ENCODE assay signal across 15 mouse cellular contexts in genomic region chr14:75771101-75771501, GRCm38 (mm10). TPM values are rescaled to one million over a fixed set of nuclear protein-coding genes. Genes with fewer than 3 reads are reported as not detected.
DNase-seq lines count a peak whose midpoint lies in the region; ATAC-seq and TF ChIP-seq lines count a peak whose summit lies in the region.
"Had no signal": no experiment of that assay in that cellular context is flagged by ENCODE, and none has a peak within 500 bp of the region (broad histone marks: within the 10 kb centered on the region; RNA-seq: fewer than 3 reads in every experiment).

No protein-coding gene starts in this region.

- WGBS in thymus, adult 2 months, result 94% methylated on average over 8 of the region's 8 CpGs
- WGBS in kidney, embryonic 16.5 days, result 77% methylated on average over 8 of the region's 8 CpGs
- WGBS in stomach, postnatal 0 days, result 71% methylated on average over 8 of the region's 8 CpGs
- WGBS in embryonic facial prominence, embryonic 10.5 days, result 90% methylated on average over 8 of the region's 8 CpGs

- peaks cover 9% of the 10 kb centered on the region for H3K4me1 ChIP-seq in thymus, adult 2 months (replicated peaks; ENCODE audit: control insufficient read depth, insufficient read depth, low read length)
- H3K4me1 ChIP-seq in kidney, embryonic 16.5 days (ENCODE audit: insufficient read depth, low read length), result peaks cover 26% of the 10 kb centered on the region
- no peaks in the 10 kb centered on the region for H3K4me1 ChIP-seq in stomach, postnatal 0 days (replicated peaks; ENCODE audit: control insufficient read depth, insufficient read depth)
- 0 out of 2 replicates have a peak, but pooled peaks cover 3% of the 10 kb centered on the region for H3K4me1 ChIP-seq in embryonic facial prominence, embryonic 10.5 days
- H3K4me1 ChIP-seq: limb, embryonic 13.5 days; stomach, embryonic 15.5 days had no signal

- no peak for TF ChIP-seq EP300 in stomach, postnatal 0 days (optimal IDR thresholded peaks at IDR 0.05)

- no peak for TF ChIP-seq POLR2A in thymus, adult 2 months (IDR thresholded peaks at IDR 0.05; ENCODE audit: control insufficient read depth, extremely low read depth, insufficient read depth, low read length, poor library complexity)

- H3K9ac ChIP-seq in kidney, embryonic 16.5 days (replicated peaks; ENCODE audit: low read length), result no peak overlapping the region
- no peak overlapping the region for H3K9ac ChIP-seq in stomach, postnatal 0 days (ENCODE audit: low read length)
- H3K9ac ChIP-seq: limb, embryonic 13.5 days; midbrain, embryonic 13.5 days; stomach, embryonic 15.5 days had no signal

- no peak for ATAC-seq in CD4-positive, CD25-positive, alpha-beta regulatory T cell, adult 4 months
- no peak for ATAC-seq in kidney, embryonic 16.5 days (ENCODE audit: low FRiP score, low TSS enrichment)
- no peak for ATAC-seq in stomach, postnatal 0 days (ENCODE audit: low FRiP score, low TSS enrichment)
- ATAC-seq: forebrain, embryonic 14.5 days; midbrain, embryonic 13.5 days had no signal

- H3K36me3 ChIP-seq in thymus, adult 2 months (ENCODE audit: control insufficient read depth, insufficient read depth, low read length), result peaks cover 4% of the 10 kb centered on the region
- peaks cover 21% of the 10 kb centered on the region for H3K36me3 ChIP-seq in kidney, embryonic 16.5 days (ENCODE audit: insufficient read depth, low read length)
- H3K36me3 ChIP-seq in stomach, postnatal 0 days (ENCODE audit: control insufficient read depth, insufficient read depth, low read length), result no peaks in the 10 kb centered on the region
- H3K36me3 ChIP-seq in embryonic facial prominence, embryonic 10.5 days (replicated peaks), result peaks cover 69% of the 10 kb centered on the region

- H3K4me2 ChIP-seq in kidney, embryonic 16.5 days (replicated peaks; ENCODE audit: low read depth, low read length), result no peak overlapping the region
- no peak overlapping the region for H3K4me2 ChIP-seq in stomach, postnatal 0 days (replicated peaks; ENCODE audit: low read depth)
- H3K4me2 ChIP-seq: limb, embryonic 13.5 days; midbrain, embryonic 13.5 days; stomach, embryonic 15.5 days had no signal

- no peak overlapping the region for H3K27ac ChIP-seq in thymus, adult 2 months (ENCODE audit: control insufficient read depth, insufficient read depth, low read length)
- H3K27ac ChIP-seq in kidney, embryonic 16.5 days (ENCODE audit: low read length), result peak overlapping the region; percentile 52
- no peak overlapping the region for H3K27ac ChIP-seq in stomach, postnatal 0 days (replicated peaks)
- H3K27ac ChIP-seq in embryonic facial prominence, embryonic 10.5 days (replicated peaks), result no peak overlapping the region
- H3K27ac ChIP-seq: heart, embryonic 10.5 days; limb, embryonic 13.5 days; midbrain, embryonic 13.5 days; stomach, embryonic 15.5 days had no signal

- peak; percentile 53 for DNase-seq in CD4-positive, CD25-positive, alpha-beta regulatory T cell, adult 2 months (ENCODE audit: low read depth, low spot score)
- DNase-seq in thymus, adult 2 months, result peak; percentile 12
- DNase-seq in thymus, postnatal 10 days (ENCODE audit: low spot score in 2 of 2), result no peak
- no peak for DNase-seq in stomach, postnatal 0 days (ENCODE audit: low spot score)
- no peak for DNase-seq in frontal cortex, adult 2 months (ENCODE audit: extremely low spot score in 1 of 2, low spot score in 1 of 2)
- DNase-seq in embryonic facial prominence, embryonic 10.5 days (ENCODE audit: low spot score), result no peak
- DNase-seq: cerebellum, adult 2 months; lung, postnatal 14 days had no signal

- no peaks in the 10 kb centered on the region for H3K9me3 ChIP-seq in kidney, embryonic 16.5 days (ENCODE audit: low read length)
- no peaks in the 10 kb centered on the region for H3K9me3 ChIP-seq in stomach, postnatal 0 days (ENCODE audit: control insufficient read depth, low read length)
- H3K9me3 ChIP-seq in embryonic facial prominence, embryonic 10.5 days, result no peaks in the 10 kb centered on the region
- H3K9me3 ChIP-seq: heart, embryonic 10.5 days; limb, embryonic 13.5 days; midbrain, embryonic 13.5 days; stomach, embryonic 15.5 days had no signal

- no peak for TF ChIP-seq CTCF in thymus, adult 2 months (IDR thresholded peaks at IDR 0.05; ENCODE audit: borderline replicate concordance, control insufficient read depth, extremely low read depth, insufficient read depth, low read length, poor library complexity)
- TF ChIP-seq CTCF in stomach, postnatal 0 days (IDR thresholded peaks at IDR 0.05; ENCODE audit: low read depth), result peak; percentile 22; the same call in 1 of the 2 replicates

- no peak overlapping the region for H3K4me3 ChIP-seq in thymus, adult 2 months (ENCODE audit: control insufficient read depth, insufficient read depth, low read length)
- no peak overlapping the region for H3K4me3 ChIP-seq in kidney, embryonic 16.5 days (ENCODE audit: low read length)
- no peak overlapping the region for H3K4me3 ChIP-seq in stomach, postnatal 0 days (ENCODE audit: low read depth, low read length)
- no peak overlapping the region for H3K4me3 ChIP-seq in embryonic facial prominence, embryonic 10.5 days
- H3K4me3 ChIP-seq: heart, embryonic 10.5 days; limb, embryonic 13.5 days; midbrain, embryonic 13.5 days; stomach, embryonic 15.5 days had no signal

- H3K27me3 ChIP-seq in thymus, adult 2 months (ENCODE audit: control insufficient read depth, insufficient read depth, low read length), result no peaks in the 10 kb centered on the region
- no peaks in the 10 kb centered on the region for H3K27me3 ChIP-seq in kidney, embryonic 16.5 days (ENCODE audit: insufficient read depth, low read length)
- no peaks in the 10 kb centered on the region for H3K27me3 ChIP-seq in stomach, postnatal 0 days (ENCODE audit: control insufficient read depth, insufficient read depth, low read length)
- no peaks in the 10 kb centered on the region for H3K27me3 ChIP-seq in embryonic facial prominence, embryonic 10.5 days (replicated peaks; ENCODE audit: low read depth, poor library complexity, severe bottlenecking)
- H3K27me3 ChIP-seq: limb, embryonic 13.5 days; midbrain, embryonic 13.5 days; stomach, embryonic 15.5 days had no signal

RNA-seq across cellular contexts. Expression of gene Slc25a30, which starts 15.7 kb away (rescaled TPM):
- polyA plus RNA-seq in CD4-positive, CD25-positive, alpha-beta regulatory T cell, adult 4 months (2017; shearing (Covaris generic)), result 10 to 100 TPM; 20.6 to 24.5 TPM
- polyA plus RNA-seq in thymus, adult 2 months (2012; rRNA removed), result 10.9 and 15.7 TPM in 2 replicates
- 13.0 and 13.1 TPM in 2 replicates for polyA plus RNA-seq in kidney, embryonic 16.5 days (2015; fragmentation: Nextera tagmentation; extraction: Ambion mirVana)
- 1.3 and 1.5 TPM in 2 replicates for polyA plus RNA-seq in stomach, postnatal 0 days (2015; fragmentation: Nextera tagmentation; extraction: Ambion mirVana)
- polyA plus RNA-seq in frontal cortex, adult 2 months (2012; rRNA removed), result 7.3 and 8.1 TPM in 2 replicates
- polyA plus RNA-seq in embryonic facial prominence, embryonic 10.5 days (2016; fragmentation: Nextera tagmentation; extraction: Ambion mirVana), result 7.0 and 7.1 TPM in 2 replicates

RNA-seq across cellular contexts. Expression of gene Cog3, which starts 16.8 kb away (rescaled TPM):
- polyA plus RNA-seq in CD4-positive, CD25-positive, alpha-beta regulatory T cell, adult 4 months (2017; shearing (Covaris generic)), result 10 to 100 TPM in 1 of 2 experiments, 1 to 10 TPM in 1; 9.4 to 11.3 TPM
- 16.1 and 16.2 TPM in 2 replicates for polyA plus RNA-seq in thymus, adult 2 months (2012; rRNA removed)
- polyA plus RNA-seq in kidney, embryonic 16.5 days (2015; fragmentation: Nextera tagmentation; extraction: Ambion mirVana), result 24.2 and 25.2 TPM in 2 replicates
- 11.3 and 11.4 TPM in 2 replicates for polyA plus RNA-seq in stomach, postnatal 0 days (2015; fragmentation: Nextera tagmentation; extraction: Ambion mirVana)
- 22.5 and 24.9 TPM in 2 replicates for polyA plus RNA-seq in frontal cortex, adult 2 months (2012; rRNA removed)
- 19.5 and 20.6 TPM in 2 replicates for polyA plus RNA-seq in embryonic facial prominence, embryonic 10.5 days (2016; fragmentation: Nextera tagmentation; extraction: Ambion mirVana)

Comparison
In these comparisons a context has a peak if more than half of its experiments do, and no peak if none do; other contexts are left out.
1. DNase-seq: peak in CD4-positive, CD25-positive, alpha-beta regulatory T cell, adult 2 months (single experiment) and thymus, adult 2 months (single experiment); none in thymus, postnatal 10 days (0 of 2), stomach, postnatal 0 days (single experiment), frontal cortex, adult 2 months (0 of 2) and embryonic facial prominence, embryonic 10.5 days (single experiment).